Mouse (Mus musculus) hindbrain, embryonic 14.5 days (tissue): ENCODE data around the gene Ptgdr2. TPM values are rescaled to one million over a fixed set of nuclear protein-coding genes. Genes with fewer than 3 reads are reported as not detected.

Experiments
- ATAC-seq: fragments of 200-750 bp; cut with Nextera tagmentation; 2 replicates; pipeline ENCODE4 v1.8.0; 2017; ENCODE audit warnings: moderate number of reproducible peaks, mild to moderate bottlenecking, moderate TSS enrichment, moderate library complexity; ENCODE audit not compliant: low FRiP score
- DNase-seq: peaks from one replicate; pipeline ENCODE4 v3.0.0-alpha.2; 2015; ENCODE audit warnings: low spot score
- H3K27ac ChIP-seq: fragments of 300-500 bp; sonication (generic); 2 replicates; pipeline ENCODE4 v1.5.1; 2014; ENCODE audit warnings: mild to moderate bottlenecking, moderate library complexity
- H3K27me3 ChIP-seq: fragments of 300-500 bp; sonication (generic); 2 replicates; pipeline ENCODE4 v1.6.1; 2014; ENCODE audit warnings: mild to moderate bottlenecking, low read length, mixed read lengths; ENCODE audit not compliant: control insufficient read depth, insufficient read depth
- H3K36me3 ChIP-seq: fragments of 300-500 bp; sonication (generic); replicated peaks from 2 replicates; pipeline ENCODE4 v1.6.1; 2014; ENCODE audit not compliant: control insufficient read depth, insufficient read depth
- H3K4me1 ChIP-seq: fragments of 300-500 bp; sonication (generic); replicated peaks from 2 replicates; pipeline ENCODE4 v1.6.1; 2014; ENCODE audit warnings: antibody characterized with exemption, low read length, mixed read lengths; ENCODE audit not compliant: control insufficient read depth, insufficient read depth
- H3K4me2 ChIP-seq: fragments of 300-500 bp; sonication (generic); replicated peaks from 2 replicates; pipeline ENCODE4 v1.6.1; 2014; ENCODE audit warnings: mild to moderate bottlenecking, moderate library complexity
- H3K4me3 ChIP-seq: fragments of 300-500 bp; sonication (generic); replicated peaks from 2 replicates; pipeline ENCODE4 v1.5.1; 2014; ENCODE audit warnings: mild to moderate bottlenecking, low read length
- H3K9ac ChIP-seq: fragments of 300-500 bp; sonication (generic); 2 replicates; pipeline ENCODE4 v1.6.1; 2014
- H3K9me3 ChIP-seq: fragments of 300-500 bp; sonication (generic); 2 replicates; pipeline ENCODE4 v1.6.1; 2016; ENCODE audit warnings: low read length; ENCODE audit not compliant: control insufficient read depth
- WGBS: fragments of 180-500 bp; shearing (Covaris S2); extraction: QIAGEN DNeasy Blood & Tissue Kit; methylation state at CpG from one replicate; pipeline ENCODE4 v1.1.7; 2014; 5-methylcytosine and 5-hydroxymethylcytosine counted together
- polyA plus RNA-seq: library from polyadenylated mRNA; unstranded; fragments of >200 nt; fragmentation: Nextera tagmentation; extraction: Ambion mirVana; gene quantifications from 2 replicates; pipeline ENCODE4 v1.2.1, GENCODE M21; 2014

Gene Ptgdr2
- polyA plus RNA-seq, 1 experiment from 2014 or later: 0.24 TPM

DNA sequence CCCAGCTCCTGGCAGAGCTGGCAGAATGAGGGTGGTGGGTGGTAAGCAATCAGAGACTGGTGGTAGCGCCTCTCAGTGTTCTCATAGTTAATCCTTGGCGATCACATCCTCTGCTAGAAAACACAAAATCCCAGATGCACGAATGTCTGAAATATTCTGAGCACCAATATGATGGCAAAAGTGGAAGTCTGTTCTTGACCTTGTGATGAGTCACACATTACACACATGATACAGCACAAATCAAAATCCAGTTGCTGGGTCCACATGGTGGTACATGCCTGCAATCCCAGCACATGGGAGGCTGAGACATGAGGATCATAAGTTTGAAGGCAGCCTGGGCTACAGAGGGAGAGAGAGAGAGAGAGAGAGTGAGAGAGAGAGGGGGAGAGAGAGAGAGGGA is 15.9 kb upstream of the Ptgdr2 start:
- Histone ChIP-seq H3K4me1 (no peaks in the 10 kb centered on the region), H3K27me3 (no peaks in the 10 kb centered on the region), H3K36me3 (no peaks in the 10 kb centered on the region), H3K4me2 (no peak overlapping the region), H3K4me3 (no peak overlapping the region), H3K9ac (no peak overlapping the region), H3K9me3 (no peaks in the 10 kb centered on the region), H3K27ac (no peak overlapping the region)
- ATAC-seq (no peak), DNase-seq (no peak)
- 77% methylated on average over 3 of the region's 3 CpGs for WGBS

DNA sequence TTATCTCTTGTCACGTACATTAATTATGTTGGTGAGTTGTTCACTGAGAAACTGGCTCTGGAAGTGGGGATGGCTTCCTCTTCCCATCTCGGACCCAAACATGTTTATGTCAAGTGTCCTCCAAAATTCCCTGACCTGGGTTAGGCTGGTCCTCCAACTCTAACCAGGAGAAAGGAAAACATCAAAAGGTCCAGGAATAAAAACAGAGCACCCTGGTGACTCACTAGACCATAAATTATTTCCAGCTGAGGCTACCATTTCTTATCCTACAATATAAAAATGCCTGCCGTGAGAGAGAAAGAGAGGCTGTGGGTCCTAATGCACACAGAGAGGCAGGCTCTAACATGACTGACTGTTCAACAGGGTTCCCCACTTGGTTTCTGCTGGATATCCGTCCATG is 12.7 kb upstream of the Ptgdr2 start:
- Histone ChIP-seq H3K27me3 (no peaks in the 10 kb centered on the region), H3K27ac (no peak overlapping the region), H3K9ac (no peak overlapping the region), H3K9me3 (no peaks in the 10 kb centered on the region), H3K4me2 (no peak overlapping the region), H3K36me3 (no peaks in the 10 kb centered on the region), H3K4me3 (no peak overlapping the region), H3K4me1 (no peaks in the 10 kb centered on the region)
- no peak for DNase-seq
- 61% methylated on average over 4 of the region's 4 CpGs for WGBS
- ATAC-seq: no peak

DNA sequence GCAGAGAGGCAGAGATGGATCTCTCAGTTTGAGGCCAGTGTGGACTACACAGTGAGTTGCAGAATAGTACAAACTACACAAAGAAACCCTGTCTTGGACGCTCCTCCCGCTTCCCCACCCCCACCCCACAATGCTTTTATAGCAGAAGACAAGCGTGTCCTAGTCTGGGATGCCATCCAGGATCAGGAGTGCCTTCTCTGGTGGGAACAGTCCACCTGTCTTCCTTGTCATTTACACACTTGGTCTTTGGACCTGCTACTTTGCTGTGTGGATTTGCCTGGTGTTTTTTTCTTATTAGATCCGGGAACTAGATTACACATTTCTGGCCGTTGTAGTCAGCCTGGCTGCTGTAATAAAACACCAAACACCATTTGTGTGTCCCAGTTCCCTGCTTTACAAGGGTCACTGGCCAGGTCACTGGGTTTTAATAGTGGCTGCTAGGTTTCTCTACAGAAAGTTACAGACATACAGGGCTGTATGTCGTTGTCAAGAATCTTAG is 10.8 kb upstream of the Ptgdr2 start:
- DNase-seq (no peak), ATAC-seq (no peak; the same call in 1 of the 2 replicates)
- H3K4me3 ChIP-seq: no peak overlapping the region
- H3K9ac ChIP-seq: no peak overlapping the region
- H3K4me2 ChIP-seq: no peak overlapping the region
- H3K27me3 ChIP-seq: no peaks in the 10 kb centered on the region
- no peaks in the 10 kb centered on the region for H3K4me1 ChIP-seq
- no peaks in the 10 kb centered on the region for H3K36me3 ChIP-seq
- H3K9me3 ChIP-seq: no peaks in the 10 kb centered on the region
- 10% methylated on average over 6 of the region's 6 CpGs for WGBS
- H3K27ac ChIP-seq: no peak overlapping the region

DNA sequence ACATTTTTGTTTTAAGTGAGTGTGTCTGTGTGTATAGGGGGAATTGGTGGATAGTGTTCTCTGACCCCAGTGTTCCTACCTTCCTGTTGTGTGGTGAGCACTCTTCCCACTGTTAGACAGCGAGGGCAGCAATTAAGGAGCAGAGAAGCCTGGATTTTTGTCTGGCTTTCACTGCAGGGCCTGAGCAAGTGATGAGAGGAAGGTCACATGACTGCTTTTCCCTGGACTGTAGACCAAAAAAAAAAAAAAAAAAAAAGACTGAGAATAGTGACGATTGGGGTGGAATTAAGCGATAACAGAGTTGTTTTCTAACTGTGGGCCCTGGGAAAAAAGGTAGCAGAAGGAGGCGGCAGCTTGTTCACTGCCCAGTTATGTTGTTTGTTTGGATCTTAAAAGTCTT is 10.3 kb upstream of the Ptgdr2 start:
- H3K9me3 ChIP-seq: no peaks in the 10 kb centered on the region
- H3K4me2 ChIP-seq: no peak overlapping the region
- H3K9ac ChIP-seq: no peak overlapping the region
- DNase-seq (no peak), ATAC-seq (no peak)
- WGBS: 31% methylated on average over 4 of the region's 4 CpGs
- H3K27me3 ChIP-seq: no peaks in the 10 kb centered on the region
- H3K4me1 ChIP-seq: no peaks in the 10 kb centered on the region
- H3K4me3 ChIP-seq: no peak overlapping the region
- H3K27ac ChIP-seq: no peak overlapping the region
- no peaks in the 10 kb centered on the region for H3K36me3 ChIP-seq

DNA sequence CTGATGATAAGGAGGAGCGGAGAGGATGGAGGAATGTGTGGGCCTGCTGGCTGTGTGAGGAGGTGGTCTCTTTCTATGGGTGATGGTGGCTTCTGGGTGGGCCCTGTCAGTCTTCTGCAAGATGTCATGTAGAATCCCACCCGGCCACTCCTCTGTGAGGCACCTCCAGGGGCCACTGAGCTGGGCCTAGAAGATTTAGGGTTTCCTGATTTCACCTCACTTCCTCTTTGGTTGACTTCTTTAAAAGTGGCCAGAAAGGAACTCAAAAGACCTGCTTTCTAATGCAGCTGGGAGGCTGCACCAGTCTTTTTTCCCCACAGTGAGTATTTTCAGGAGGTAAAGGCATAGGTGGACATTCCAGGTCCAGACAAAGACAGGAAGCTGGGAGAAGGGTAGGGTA is 6.3 kb upstream of the Ptgdr2 start:
- no peak overlapping the region for H3K4me3 ChIP-seq
- H3K4me1 ChIP-seq: no peaks in the 10 kb centered on the region
- no peak overlapping the region for H3K4me2 ChIP-seq
- no peaks in the 10 kb centered on the region for H3K36me3 ChIP-seq
- no peak overlapping the region for H3K9ac ChIP-seq
- WGBS: 91% methylated on average over 2 of the region's 2 CpGs
- H3K27ac ChIP-seq: no peak overlapping the region
- no peaks in the 10 kb centered on the region for H3K27me3 ChIP-seq
- no peaks in the 10 kb centered on the region for H3K9me3 ChIP-seq
- ATAC-seq (no peak), DNase-seq (no peak)

DNA sequence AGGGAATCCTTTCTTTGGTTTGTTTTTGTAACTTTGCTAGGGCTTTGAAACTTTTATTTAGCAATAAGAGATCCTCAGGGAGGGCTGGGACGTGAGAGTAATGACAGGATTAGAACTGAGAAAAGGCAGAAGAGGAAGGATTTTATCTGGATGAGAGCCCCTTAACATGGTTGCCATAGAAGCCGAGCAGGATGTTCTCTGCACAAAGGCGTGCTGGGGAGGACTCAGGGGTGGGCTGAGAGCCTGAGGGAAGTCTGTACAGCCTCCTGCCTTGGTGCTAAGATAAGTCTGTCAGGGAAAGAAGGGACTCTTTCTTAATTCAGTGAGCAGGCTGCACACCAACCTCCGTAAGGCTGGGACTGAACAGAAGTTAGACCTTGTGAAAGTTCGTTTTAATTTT is 1.9 kb upstream of the Ptgdr2 start:
- H3K9me3 ChIP-seq: no peaks in the 10 kb centered on the region
- no peak overlapping the region for H3K4me2 ChIP-seq
- H3K36me3 ChIP-seq: no peaks in the 10 kb centered on the region
- DNase-seq (no peak), ATAC-seq (no peak)
- no peak overlapping the region for H3K27ac ChIP-seq
- H3K4me1 ChIP-seq: no peaks in the 10 kb centered on the region
- 25% methylated on average over 5 of the region's 5 CpGs for whole genome bisulfite sequencing
- no peaks in the 10 kb centered on the region for H3K27me3 ChIP-seq
- no peak overlapping the region for H3K4me3 ChIP-seq
- H3K9ac ChIP-seq: no peak overlapping the region

DNA sequence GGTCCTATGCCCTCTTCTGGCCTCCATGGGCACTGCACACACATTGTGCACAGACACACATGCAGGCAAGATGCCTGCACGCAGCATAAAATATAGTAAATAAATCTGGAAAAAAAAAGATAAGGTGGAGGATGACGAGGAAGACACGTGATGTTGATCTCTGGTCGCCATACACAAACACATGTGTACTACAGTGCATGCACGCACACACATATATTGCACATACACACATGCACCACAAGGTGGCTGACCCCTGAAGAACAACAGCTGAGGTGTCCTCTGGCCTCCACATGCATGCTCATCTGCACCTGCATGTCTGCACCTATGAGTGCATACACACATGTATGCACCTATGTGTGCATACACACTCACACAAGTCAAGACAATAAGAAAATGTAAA is 883 bp upstream of the Ptgdr2 start:
- DNase-seq (no peak), ATAC-seq (no peak)
- 88% methylated on average over 5 of the region's 5 CpGs for WGBS
- Histone ChIP-seq H3K9ac (no peak overlapping the region), H3K4me3 (no peak overlapping the region), H3K27ac (no peak overlapping the region), H3K4me1 (peaks cover 6% of the 10 kb centered on the region), H3K36me3 (no peaks in the 10 kb centered on the region), H3K27me3 (no peaks in the 10 kb centered on the region), H3K9me3 (no peaks in the 10 kb centered on the region), H3K4me2 (no peak overlapping the region)

DNA sequence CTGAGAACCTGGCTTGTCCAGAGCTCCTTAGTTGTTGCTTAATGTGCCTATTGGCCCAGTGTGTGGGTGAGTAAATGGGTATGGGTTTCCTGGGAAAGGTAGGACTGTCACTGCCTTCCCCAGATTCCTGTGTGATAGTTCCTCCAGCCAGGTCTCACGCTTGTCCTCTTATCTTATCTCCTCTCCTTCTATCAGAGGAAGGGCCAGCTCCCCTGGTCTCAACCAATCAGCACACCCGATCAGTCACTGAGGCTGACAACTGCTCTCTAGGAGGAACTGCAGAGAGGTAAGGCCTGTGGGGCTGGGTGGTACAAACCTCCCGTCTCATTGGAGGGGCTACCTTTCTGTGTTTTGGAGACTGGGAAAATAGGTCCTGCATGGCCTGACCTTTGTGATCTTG is 1.8 kb downstream of the Ptgdr2 start:
- no peak for ATAC-seq
- no peak for DNase-seq
- no peak overlapping the region for H3K4me3 ChIP-seq
- no peaks in the 10 kb centered on the region for H3K9me3 ChIP-seq
- no peaks in the 10 kb centered on the region for H3K27me3 ChIP-seq
- H3K9ac ChIP-seq: no peak overlapping the region
- no peak overlapping the region for H3K4me2 ChIP-seq
- H3K27ac ChIP-seq: no peak overlapping the region
- H3K4me1 ChIP-seq: peaks cover 11% of the 10 kb centered on the region
- 66% methylated on average over 3 of the region's 3 CpGs for WGBS
- H3K36me3 ChIP-seq: peaks cover 21% of the 10 kb centered on the region

DNA sequence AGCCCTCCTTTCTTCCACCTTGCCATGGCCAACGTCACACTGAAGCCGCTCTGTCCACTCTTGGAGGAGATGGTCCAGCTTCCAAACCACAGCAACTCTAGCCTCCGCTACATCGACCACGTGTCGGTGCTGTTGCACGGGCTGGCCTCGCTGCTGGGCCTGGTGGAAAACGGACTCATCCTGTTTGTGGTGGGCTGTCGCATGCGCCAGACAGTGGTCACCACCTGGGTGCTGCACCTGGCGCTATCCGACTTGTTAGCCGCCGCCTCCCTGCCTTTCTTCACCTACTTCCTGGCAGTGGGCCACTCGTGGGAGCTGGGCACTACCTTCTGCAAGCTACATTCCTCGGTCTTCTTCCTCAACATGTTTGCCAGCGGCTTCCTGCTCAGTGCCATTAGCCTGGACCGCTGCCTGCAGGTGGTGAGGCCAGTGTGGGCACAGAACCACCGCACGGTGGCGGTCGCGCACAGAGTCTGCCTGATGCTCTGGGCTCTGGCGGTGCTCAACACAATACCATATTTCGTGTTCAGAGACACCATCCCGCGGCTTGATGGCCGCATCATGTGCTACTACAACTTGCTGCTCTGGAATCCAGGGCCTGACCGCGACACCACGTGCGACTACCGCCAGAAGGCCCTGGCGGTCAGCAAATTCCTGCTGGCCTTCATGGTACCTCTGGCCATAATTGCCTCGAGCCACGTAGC is 3.3 kb downstream of the Ptgdr2 start:
- H3K27me3 ChIP-seq: no peaks in the 10 kb centered on the region
- peaks cover 11% of the 10 kb centered on the region for H3K4me1 ChIP-seq
- H3K9me3 ChIP-seq: no peaks in the 10 kb centered on the region
- H3K9ac ChIP-seq: peak overlapping the region; percentile 66
- peak overlapping the region; percentile 31 for H3K4me3 ChIP-seq
- H3K36me3 ChIP-seq: peaks cover 36% of the 10 kb centered on the region
- peak overlapping the region; percentile 73 for H3K27ac ChIP-seq
- peak overlapping the region; percentile 80 for H3K4me2 ChIP-seq
- peak; percentile 82 for DNase-seq
- ATAC-seq: peak; percentile 91
- WGBS: 16% methylated on average over 37 of the region's 37 CpGs
